Mouse (Mus musculus): ENCODE data around the gene Rpgr.

GRCm38 (mm10) chrX:10069405-10069804, 147.3 kb downstream of the Rpgr start:
- TF ChIP-seq CTCF (IDR thresholded peaks at IDR 0.05): no peak
- TF ChIP-seq POLR2A (IDR thresholded peaks at IDR 0.05; ENCODE audit: insufficient read depth, low read depth, low read length): no peak

All from heart, adult 2 months (tissue).